Mouse (Mus musculus) gastrocnemius, adult 8-10 months (tissue): ENCODE measurements around the gene Gcdh. TPM values are rescaled to one million over a fixed set of nuclear protein-coding genes. Genes with fewer than 3 reads are reported as not detected.

Experiments used
- DNase-seq, 2 experiments: peaks; one replicate each; pipeline ENCODE4 v3.0.0; 2022; ENCODE audit warnings: low spot score in 2 of 2
- total RNA-seq, 4 experiments: library from RNA; stranded (reverse); gene quantifications; 2 replicates each; pipeline ENCODE4 v1.2.4; 2022

The Gcdh gene
- total RNA-seq, 4 experiments from 2014 or later: 29.4 to 43.6 (median 36.2) TPM

DNA sequence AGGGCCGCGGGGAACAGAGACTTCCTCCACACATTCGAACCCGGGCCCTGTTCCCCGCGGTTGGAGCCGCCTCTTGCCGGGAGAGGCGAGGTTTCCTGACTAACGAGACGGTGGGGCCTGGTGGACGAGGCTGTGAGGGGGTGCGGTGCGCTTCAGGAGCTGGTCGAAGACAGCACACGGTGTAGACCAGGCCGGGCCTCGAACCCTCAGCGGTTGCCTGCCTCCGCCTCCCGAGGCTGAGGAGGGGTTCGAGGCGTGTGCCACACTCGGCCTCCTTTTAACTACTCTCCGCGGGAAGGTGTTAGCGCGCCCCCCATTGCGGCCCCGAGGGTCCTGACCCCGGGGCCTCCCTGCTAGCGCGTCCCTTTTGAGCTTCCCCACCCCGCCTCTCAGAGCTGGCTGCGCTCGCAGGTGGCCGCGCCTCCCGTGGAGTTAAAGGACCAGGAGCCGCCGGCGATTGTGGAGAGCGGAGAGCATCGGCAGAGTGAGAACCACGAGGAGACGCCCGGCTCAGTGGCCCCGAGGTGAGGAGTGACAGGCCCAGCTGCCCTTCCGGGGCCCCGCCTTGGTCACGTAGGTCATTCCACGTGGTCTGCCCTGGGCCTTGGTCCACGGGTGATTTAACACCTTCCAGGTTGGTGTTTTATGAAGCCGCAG lies 21.3 kb downstream of the Gcdh start:
- peak in 1 of 2 experiments; percentile 23 for DNase-seq

DNA sequence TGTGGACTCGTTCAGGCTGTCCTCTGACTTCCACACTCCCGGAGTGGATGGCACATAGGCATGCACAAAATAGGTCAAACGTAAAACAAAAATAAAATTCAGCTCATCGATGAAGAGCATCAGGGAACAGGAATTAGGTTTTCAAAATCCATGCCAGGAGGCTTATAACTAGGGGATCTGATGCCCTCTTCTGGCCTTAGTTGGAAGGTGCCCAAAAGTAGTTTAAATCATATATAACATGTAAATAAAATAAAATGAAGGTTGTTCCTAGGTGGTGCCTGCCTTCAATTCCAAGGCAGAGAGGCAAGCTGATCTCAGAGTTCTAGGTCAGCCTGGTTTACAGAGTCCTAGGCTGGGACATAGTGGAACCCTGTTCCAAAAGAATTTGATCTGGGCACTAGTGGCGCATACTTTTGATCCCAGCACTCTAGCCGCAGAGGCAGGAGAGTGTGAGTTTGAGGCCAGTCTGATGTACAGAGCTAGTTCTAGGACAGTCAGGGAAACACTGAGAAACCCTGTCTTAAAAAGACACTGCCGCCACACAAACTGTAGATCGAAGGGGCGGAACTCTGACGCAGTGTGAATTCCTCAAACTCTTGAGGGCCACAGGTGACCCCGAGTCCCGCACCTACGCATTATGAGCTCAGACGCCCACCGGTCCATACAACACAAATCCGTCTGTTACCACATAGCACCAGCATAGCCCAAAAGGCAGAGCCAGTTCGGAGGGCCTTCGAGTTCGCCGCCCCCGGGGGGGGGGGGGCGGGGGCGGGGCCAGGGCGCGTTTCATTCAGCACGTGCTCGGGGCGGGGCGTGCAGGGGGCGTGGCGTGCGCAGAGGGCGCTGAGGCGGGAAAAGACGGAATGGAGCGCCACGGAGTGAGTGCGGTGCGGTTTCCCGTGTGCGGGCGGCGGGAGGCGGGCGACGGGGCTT lies 22.1 kb downstream of the Gcdh start, which contains the start of gene Syce2:
Syce2 (plus strand) TSS at position 736 of the 933 bp plus-strand sequence.
- DNase-seq: peak in 1 of 2 experiments; percentile 59

DNA sequence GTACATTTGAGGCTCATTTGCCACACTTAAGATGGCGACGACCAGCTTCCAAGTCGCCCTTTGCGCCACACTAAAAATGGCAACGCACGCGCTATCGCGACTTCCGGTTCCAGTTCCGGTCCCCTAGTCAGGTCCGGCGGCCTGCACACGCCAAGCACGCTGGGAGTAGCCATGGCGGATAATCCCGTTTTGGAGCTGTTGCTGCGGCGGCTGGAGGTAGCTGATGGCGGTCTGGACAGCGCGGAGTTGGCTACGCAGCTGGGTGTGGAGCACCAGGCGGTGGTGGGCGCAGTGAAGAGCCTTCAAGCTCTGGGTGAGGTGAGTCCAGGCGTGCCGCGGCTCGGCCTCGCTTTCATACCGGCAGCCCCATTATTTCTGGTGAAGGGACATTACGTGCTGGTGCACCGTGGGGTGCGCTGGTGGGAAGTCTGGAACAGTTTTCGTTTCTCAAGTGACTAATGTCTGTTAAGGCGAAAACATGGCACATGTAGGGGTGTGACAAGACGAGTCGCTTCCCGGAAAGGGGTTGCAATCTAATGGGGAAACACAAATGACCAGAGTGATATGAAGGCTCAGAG lies 36.8 kb downstream of the Gcdh start, which contains the start of gene Farsa:
Farsa (plus strand) TSS at position 126 of the 578 bp plus-strand sequence.
- DNase-seq: peak; percentile 82 to 87

DNA sequence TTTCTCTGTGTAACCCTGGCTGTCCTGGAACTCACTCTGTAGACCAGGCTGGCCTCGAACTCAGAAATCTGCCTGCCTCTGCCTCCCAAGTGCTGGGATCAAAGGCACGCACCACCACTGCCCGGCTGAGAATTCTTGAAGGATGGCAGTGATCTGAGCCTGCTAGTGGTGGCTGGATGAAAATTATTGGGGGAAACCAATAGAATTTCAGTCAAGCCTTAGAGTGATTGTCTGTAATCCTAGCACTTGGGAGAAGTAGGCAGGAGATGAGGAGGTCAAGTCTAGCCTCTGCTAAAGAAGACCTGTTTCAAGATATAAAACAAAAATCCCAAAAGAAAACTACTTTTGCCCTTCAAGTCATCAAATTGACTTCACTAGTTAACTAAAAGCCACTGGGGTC lies 37.3 kb downstream of the Gcdh start:
- DNase-seq: no peak

DNA sequence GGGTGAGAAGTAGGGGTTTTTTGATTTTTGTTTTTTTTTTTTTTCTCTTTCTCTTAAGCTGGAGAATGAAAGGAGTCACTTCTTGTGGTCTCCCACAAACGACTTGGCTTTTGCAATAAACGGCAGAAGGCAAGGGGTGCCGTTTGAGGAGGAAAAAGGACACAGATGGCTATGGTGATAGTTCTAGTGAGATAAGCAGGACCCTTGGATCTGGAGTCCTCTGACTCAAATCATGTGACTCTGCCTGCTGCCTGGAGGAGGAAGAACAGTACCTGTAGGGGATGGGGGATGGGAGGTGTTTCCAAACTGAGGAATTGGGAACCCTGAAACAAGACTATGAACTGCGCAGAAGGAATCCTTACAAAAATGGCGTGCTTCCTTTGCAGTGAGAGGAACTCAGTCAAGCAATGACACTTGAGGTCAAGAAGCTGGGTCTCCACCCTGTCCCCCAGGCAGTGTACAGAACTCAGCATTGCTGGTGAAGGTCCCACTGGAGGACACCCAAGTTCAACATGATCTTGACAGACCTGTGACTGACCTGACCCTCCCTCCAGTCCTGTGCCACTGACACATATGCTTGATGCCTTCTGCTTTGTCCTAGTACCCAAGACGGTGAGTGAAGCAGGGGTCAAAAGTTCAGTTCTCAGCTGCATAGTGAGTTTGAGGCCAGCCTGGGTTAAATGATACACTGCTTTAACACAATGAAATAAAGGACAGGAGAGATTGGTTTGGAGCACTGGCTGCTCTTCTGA lies 45.9 kb downstream of the Gcdh start:
- DNase-seq: no peak

DNA sequence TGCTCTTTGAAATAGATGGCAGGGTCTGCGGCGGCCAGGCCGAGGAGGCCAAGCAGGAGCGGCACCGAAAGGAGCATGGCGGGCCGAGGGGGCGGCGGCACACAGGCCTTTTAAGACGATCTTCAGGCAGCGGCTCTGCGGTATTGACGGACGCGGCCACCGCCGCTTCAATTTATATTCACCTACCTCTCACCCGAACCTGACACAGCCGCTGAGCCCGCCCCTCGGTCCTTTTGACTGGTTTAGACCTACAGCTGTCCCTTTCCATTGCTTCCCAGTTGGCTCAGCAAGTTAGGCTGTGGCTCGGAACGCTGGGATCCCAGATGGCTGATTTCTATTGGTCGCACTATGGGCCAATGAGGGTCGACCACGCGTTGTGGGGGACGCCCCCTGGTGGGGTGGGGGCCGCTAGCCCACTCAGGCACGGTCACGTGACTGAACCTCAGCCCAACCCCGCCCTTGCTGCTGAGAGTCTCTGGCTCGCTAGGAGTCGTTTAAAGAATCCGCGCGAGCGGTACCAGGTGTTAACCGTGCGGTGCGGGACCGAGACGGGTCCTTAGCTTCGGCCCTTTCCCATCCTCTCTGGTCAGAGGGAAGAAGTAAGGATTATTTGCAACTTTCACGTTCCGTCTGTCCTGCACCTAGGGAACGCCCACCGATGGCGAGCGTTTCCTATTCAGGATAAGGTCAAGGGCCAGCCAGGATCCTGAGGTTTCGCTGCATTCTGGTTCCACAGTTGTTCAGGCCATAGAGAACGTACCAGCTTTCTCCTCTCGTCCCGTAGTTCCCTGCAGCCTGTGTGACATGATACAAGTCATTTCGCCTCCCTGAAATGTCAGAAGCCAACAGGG lies 46.8 kb downstream of the Gcdh start, which contains the start of gene Calr:
Calr (minus strand) TSS at position 213 of the 851 bp plus-strand sequence.
- peak; percentile 99 to 100 for DNase-seq

DNA sequence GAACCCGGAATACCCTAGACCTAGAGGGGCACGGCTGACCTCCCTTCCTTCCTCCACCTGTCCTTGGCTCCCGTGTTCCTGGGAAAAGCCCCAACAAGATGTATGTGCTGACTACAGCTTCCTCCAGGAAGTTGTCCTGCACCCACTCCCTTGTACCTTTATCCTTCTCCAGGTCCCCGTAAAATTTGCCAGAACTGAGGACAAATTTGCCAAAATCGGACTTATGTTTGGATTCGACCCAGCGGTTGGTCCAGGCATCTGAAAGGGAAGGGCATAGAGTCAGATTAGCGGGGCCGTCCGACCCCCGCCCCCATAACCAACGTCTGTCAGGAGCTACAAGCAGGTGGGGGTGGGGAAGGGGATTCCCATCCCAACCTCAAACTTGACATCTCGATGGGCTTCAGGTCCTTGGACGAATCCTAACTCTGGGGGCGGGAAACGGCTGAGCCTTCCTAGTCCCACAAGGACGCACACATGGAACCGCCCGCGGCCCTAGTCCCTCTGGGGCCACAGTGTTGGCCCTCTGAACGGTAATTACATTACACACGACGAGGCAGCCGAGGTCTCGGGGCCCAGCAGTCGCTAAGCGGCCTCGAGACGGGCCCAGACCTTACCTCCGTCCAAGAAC lies 47.5 kb downstream of the Gcdh start:
- DNase-seq: no peak

DNA sequence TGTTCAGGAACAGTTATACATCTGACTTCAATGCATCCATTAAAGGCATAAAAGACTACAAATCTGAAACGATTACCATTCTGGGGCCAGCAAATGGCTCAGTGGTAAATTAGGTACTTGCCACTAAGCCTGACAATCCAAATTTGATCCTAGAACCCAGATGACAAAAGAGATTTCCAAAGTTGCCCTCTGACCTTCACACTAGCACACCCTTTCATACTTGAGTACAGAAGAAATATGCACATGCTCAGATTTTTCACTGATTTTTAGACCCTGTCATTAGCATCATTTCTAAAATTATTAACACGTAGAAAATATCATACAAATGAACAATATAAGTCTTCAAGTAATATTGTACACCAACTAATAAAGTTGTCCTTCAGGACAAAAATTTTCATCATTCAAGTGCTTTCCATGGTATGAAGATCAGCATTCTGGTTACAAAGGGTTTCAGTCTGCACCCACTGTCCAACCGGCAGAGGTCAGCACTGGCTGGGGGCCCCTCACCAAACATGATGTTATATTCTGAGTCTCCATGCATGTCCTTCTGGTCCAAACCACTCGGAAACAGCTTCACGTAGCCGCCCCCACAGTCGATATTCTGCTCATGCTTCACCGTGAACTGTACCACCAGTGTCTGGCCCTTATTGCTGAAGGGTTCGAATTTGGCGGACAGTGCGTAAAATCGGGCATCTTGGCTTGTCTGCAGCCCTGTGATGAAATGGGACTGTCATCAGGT lies 48.2 kb downstream of the Gcdh start:
- no peak for DNase-seq

DNA sequence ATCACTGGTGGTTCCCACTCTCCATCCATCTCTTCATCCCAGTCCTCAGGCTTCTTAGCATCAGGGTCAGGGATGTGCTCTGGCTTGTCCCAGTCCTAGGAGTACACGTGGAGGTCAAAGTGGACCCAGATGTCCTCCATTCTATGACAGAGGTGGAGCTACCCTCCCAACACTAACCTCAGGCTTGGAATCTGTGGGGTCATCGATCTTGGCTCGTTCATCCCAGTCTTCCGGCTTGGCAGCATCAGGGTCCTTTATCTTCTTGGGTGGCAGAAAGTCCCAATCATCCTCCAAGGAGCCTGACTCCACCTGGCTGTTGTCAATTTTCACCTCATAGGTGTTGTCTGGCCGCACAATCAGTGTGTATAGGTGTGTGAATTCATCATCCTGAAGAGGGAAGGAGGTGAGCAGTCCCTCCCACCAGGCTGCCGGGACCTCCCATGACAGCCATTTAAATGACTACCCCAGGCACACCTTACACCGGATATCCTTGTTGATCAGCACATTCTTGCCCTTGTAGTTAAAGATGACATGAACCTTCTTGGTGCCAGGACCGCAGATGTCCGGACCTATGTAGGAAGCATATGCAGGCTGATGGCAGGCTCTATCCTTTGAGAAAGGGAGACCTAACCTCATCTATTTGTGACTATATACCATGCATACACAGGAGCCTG lies 49.2 kb downstream of the Gcdh start:
- DNase-seq: no peak

DNA sequence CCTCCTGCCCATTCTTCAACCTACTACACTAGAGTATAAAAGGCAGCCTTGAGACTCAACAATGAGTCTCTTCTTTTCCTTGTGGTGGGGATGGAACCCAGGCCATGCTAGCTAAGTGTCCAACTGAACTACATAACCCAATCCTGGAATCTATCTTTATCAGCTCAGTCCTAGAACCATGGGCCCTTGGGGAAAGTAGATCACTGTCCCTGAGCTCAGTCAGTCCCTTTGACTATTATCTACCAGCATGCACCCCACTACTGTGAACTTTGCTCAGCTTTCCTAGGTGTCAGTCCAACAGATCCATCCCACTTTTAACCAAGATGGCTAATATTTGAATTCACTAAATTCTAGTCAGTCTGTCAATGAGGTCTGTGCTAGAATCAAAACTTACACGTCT lies 52.2 kb downstream of the Gcdh start:
- no peak for DNase-seq

DNA sequence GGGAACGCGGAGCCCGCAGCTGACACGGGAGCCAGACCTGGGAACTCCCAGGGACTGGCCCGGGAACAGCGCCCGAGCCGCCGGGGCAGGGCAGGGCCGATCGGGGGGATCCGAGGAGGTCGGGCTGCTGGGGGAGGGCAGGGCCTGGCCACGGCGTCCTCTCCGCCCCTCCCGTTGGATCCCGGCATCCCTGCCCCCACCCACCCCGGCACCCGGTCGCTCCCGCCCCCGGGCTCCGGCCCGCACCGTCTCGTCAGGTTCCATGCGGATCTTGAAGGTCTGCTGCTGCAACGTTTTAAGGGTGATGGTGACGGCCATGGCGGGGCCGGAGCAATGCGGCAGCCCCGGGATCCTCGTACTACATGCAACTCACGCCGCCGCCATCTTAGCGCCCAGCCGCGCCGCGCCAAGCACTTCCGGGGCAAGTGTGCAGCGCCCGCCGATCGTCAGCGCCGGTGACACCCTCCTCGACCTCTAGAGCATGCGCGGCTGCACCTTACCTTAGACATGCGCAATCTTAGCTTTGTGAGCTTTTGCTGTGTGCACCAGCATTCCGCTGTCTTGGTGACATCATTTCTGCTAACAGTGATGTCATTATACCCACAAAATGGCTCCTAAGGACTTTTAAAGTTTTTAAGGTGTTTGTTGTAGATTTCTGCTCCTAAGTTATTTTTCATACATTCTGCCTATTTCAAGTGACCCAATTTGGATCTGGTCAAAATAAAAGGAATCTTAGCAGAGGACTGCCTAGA lies 53.3 kb downstream of the Gcdh start, which contains the start of gene Rad23a:
Rad23a (minus strand) TSS at position 418 of the 752 bp plus-strand sequence.
- DNase-seq: peak; percentile 80 to 89

DNA sequence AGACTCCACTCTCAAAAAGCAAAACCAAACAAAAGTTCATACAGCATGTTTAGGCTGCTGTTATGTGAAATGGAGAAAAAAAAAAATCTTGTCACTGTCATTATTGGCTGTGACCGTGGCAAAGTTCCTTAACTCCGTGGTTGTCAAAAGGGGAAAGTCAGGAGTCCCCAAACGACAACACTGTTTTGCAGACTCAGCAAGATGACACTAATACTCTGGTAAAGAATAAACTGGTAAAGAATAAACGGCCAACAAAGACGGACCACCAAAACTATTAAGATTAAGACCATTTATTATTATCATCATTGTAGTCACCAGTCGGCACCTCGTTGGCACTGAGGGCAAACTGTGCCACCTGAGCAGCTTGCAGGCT lies 53.9 kb downstream of the Gcdh start:
- DNase-seq: no peak

DNA sequence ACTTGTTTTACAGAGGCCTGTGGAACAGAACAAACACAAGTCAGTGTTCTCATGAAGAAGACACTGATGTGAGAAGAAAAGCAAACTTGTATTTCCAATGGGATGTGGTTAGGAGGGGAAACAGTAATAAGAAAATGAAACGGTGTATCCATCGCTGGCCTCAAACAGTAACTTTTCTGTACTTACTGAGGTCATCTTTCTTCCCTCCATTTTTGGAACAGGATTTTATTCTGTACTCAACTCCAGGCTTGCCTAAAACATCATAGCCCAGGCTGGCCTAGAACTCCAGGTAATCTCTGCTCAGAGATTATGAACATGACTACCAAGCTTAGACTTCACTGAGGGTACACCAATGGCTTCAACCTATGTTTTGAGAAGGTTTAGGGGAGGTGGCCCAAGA lies 54.3 kb downstream of the Gcdh start:
- DNase-seq: no peak

DNA sequence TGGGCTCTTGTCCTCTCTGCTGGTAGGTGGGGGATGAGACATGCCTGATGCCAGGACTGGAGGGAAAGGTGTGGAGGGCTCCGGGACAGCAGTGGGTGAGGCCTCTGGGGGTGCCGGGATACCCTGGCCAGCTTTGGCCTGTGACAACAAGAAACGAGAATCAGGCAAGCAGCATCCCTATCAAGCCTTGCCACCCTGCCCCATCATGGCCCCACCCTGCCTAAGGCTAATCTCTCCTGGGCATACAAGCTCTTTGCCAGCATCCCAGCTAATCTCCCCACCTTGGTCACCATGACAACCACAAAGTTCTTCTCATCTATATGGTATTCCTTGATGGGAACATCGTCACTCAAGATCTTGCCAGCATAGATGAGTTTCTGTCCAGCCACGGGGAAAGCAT lies 55.2 kb downstream of the Gcdh start:
- DNase-seq: no peak

DNA sequence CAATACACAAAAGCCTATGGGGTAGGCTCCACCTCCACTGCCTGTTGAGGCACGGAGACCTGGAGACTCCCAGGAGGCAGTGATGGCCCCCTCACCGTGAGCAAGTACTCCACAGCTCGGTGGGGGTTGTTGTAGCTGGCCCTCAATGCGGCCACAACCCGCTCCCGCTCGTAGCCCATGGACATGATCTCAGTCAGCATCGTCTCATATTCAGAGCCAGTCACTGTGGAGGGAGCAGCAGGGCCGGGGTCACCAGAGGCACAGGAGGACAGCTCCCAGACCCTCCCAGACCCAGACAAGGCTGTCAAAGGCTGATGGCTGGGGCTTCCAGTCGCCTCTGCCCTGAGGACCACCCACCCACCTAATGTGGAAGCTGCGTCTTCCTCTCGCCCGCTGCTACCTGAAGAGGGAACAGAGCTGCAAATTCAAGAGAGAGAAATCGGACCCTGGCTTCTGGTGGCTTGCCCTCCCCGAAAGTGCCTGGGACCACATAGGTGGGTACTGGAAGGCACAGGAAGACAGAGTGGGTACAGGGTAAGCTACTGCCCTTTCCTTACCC lies 55.7 kb downstream of the Gcdh start:
- no peak for DNase-seq

DNA sequence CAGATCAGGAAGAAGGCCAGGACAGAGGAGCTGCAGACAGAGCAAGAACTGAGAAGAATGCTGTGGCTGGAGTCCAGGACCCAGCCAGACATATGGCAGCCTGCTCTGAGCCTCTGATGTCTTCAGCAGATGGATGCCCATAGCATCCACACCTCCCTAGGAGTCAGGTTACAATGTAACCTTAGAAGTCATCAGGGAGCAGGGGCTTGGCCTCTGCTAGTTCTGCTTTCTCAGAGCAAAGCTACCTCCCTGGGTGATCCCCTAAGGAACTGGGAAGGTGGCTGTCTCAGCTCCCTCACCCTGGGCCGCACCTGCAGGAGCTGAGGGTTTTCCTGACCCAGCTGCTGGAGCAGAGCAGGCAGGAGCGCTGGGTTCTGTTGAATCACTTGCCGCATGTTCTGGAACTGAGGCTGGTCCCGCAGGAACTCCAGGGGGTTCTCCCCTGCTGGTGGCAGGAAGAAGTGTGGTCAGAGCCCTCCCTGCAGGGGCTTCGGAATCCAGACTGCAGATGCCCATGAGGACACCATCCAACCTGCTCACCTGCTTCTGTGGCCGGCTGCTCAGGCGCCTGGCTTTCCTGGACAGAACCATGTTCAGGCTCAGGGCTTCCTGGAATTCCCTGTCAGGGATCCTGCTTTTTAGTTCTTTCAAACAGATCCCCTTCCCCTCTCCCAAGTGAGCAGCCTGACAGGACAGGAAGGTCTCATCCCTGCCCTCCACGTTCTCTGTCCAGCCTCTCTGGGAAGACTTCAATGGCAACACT lies 56.4 kb downstream of the Gcdh start:
- no peak for DNase-seq
